ENCODE assay signal across 20 mouse cellular contexts in the genomic region with DNA sequence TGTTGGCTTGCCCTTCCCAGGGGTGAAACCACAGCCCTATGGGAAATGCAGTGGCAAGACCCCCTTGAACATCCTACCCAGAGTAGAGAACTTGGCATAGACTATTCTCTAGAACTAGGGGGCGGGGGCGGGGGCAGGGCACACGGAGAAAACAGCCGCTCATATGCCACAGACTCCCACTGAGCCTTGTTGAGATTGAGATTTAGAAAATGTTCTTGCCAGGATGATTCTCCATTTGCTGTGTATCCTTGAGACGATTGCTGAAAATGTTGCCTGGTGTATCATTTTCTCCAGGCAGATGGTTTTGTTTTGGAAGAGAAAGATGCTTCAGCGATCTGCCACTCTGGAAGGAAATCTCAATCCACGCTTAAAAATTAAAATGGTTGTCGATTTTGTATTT. TPM values are rescaled to one million over a fixed set of nuclear protein-coding genes. Genes with fewer than 3 reads are reported as not detected.
DNase-seq lines count a peak whose midpoint lies in the region; ATAC-seq and TF ChIP-seq lines count a peak whose summit lies in the region.
"Had no signal": no experiment of that assay in that cellular context is flagged by ENCODE, and none has a peak within 500 bp of the region (broad histone marks: within the 10 kb centered on the region; RNA-seq: fewer than 3 reads in every experiment).

No protein-coding gene starts in this region.

- 0 out of 2 replicates have a peak overlapping the region, but pooled peaks have one; percentile 2 for H3K27ac ChIP-seq in kidney, embryonic 14.5 days (ENCODE audit: low read depth, low read length)
- 0 out of 2 replicates have a peak overlapping the region, but pooled peaks have one; percentile 34 for H3K27ac ChIP-seq in liver, postnatal 0 days (ENCODE audit: low read depth)
- no peak overlapping the region for H3K27ac ChIP-seq in liver, embryonic 12.5 days
- no peak overlapping the region for H3K27ac ChIP-seq in spleen, adult 2 months (ENCODE audit: insufficient read depth, low read length)
- H3K27ac ChIP-seq: embryonic facial prominence, embryonic 15.5 days; hindbrain, embryonic 12.5 days had no signal

- no peak for TF ChIP-seq POLR2A in spleen, adult 2 months (IDR thresholded peaks at IDR 0.05; ENCODE audit: low read depth, low read length)

- TF ChIP-seq EP300 in liver, postnatal 0 days (IDR thresholded peaks at IDR 0.05; ENCODE audit: low read depth): no peak

- H3K4me3 ChIP-seq in kidney, embryonic 14.5 days (ENCODE audit: low read length): no peak overlapping the region; the same call in 1 of the 2 replicates
- H3K4me3 ChIP-seq in liver, postnatal 0 days (ENCODE audit: low read depth, low read length): no peak overlapping the region
- no peak overlapping the region for H3K4me3 ChIP-seq in liver, embryonic 12.5 days
- H3K4me3 ChIP-seq in spleen, adult 2 months (ENCODE audit: extremely low read depth, insufficient read depth, insufficient read length): peak overlapping the region; percentile 1; the same call in 1 of the 2 replicates
- H3K4me3 ChIP-seq: embryonic facial prominence, embryonic 15.5 days; hindbrain, embryonic 12.5 days had no signal

- TF ChIP-seq CTCF in liver, postnatal 0 days (IDR thresholded peaks at IDR 0.05; ENCODE audit: low read depth): no peak
- no peak for TF ChIP-seq CTCF in spleen, adult 2 months (IDR thresholded peaks at IDR 0.05; ENCODE audit: extremely low read depth, insufficient read depth, insufficient read length, insufficient replicate concordance)

- H3K9me3 ChIP-seq in kidney, embryonic 14.5 days (ENCODE audit: control insufficient read depth, low read length): no peaks in the 10 kb centered on the region
- no peaks in the 10 kb centered on the region for H3K9me3 ChIP-seq in liver, postnatal 0 days (ENCODE audit: low read length)
- no peaks in the 10 kb centered on the region for H3K9me3 ChIP-seq in liver, embryonic 12.5 days (replicated peaks)
- H3K9me3 ChIP-seq: embryonic facial prominence, embryonic 15.5 days; hindbrain, embryonic 12.5 days had no signal

- H3K4me1 ChIP-seq in kidney, embryonic 14.5 days (ENCODE audit: control insufficient read depth, insufficient read depth, low read length): no peaks in the 10 kb centered on the region
- no peaks in the 10 kb centered on the region for H3K4me1 ChIP-seq in liver, postnatal 0 days (ENCODE audit: insufficient read depth)
- no peaks in the 10 kb centered on the region for H3K4me1 ChIP-seq in liver, embryonic 12.5 days
- no peaks in the 10 kb centered on the region for H3K4me1 ChIP-seq in spleen, adult 2 months (ENCODE audit: control insufficient read depth, insufficient read depth, insufficient read length)
- H3K4me1 ChIP-seq: embryonic facial prominence, embryonic 15.5 days; hindbrain, embryonic 12.5 days had no signal

- H3K9ac ChIP-seq in kidney, embryonic 14.5 days (ENCODE audit: low read depth, low read length): no peak overlapping the region
- H3K9ac ChIP-seq in liver, postnatal 0 days (replicated peaks): no peak overlapping the region
- no peak overlapping the region for H3K9ac ChIP-seq in liver, embryonic 12.5 days
- H3K9ac ChIP-seq: embryonic facial prominence, embryonic 15.5 days; hindbrain, embryonic 12.5 days had no signal

- H3K27me3 ChIP-seq in kidney, embryonic 14.5 days (ENCODE audit: control insufficient read depth, insufficient read depth, low read length): no peaks in the 10 kb centered on the region
- H3K27me3 ChIP-seq in liver, postnatal 0 days (ENCODE audit: insufficient read depth, low read length): no peaks in the 10 kb centered on the region
- no peaks in the 10 kb centered on the region for H3K27me3 ChIP-seq in liver, embryonic 12.5 days (replicated peaks)
- H3K27me3 ChIP-seq in spleen, adult 2 months (ENCODE audit: control insufficient read depth, insufficient read depth, low read length): no peaks in the 10 kb centered on the region
- H3K27me3 ChIP-seq: embryonic facial prominence, embryonic 15.5 days; hindbrain, embryonic 12.5 days had no signal

- no peak overlapping the region for H3K4me2 ChIP-seq in kidney, embryonic 14.5 days (replicated peaks; ENCODE audit: low read depth, low read length)
- H3K4me2 ChIP-seq in liver, postnatal 0 days (ENCODE audit: low read depth, low read length): no peak overlapping the region
- no peak overlapping the region for H3K4me2 ChIP-seq in liver, embryonic 12.5 days
- H3K4me2 ChIP-seq: embryonic facial prominence, embryonic 15.5 days; hindbrain, embryonic 12.5 days; midbrain, embryonic 11.5 days had no signal

- 85% methylated on average over 8 of the region's 8 CpGs for WGBS in kidney, embryonic 14.5 days
- 77% methylated on average over 8 of the region's 8 CpGs for WGBS in liver, postnatal 0 days (ENCODE audit: insufficient replicate concordance)
- WGBS in liver, embryonic 12.5 days (ENCODE audit: insufficient replicate concordance): 74% methylated on average over 8 of the region's 8 CpGs
- WGBS in spleen, adult 2 months: 82% methylated on average over 8 of the region's 8 CpGs

- H3K36me3 ChIP-seq in kidney, embryonic 14.5 days (ENCODE audit: control insufficient read depth, insufficient read depth, low read length): no peaks in the 10 kb centered on the region
- no peaks in the 10 kb centered on the region for H3K36me3 ChIP-seq in liver, postnatal 0 days (replicated peaks; ENCODE audit: insufficient read depth, low read length)
- H3K36me3 ChIP-seq in liver, embryonic 12.5 days: no peaks in the 10 kb centered on the region
- no peaks in the 10 kb centered on the region for H3K36me3 ChIP-seq in spleen, adult 2 months (ENCODE audit: control insufficient read depth, insufficient read depth, low read length)
- H3K36me3 ChIP-seq: embryonic facial prominence, embryonic 15.5 days; hindbrain, embryonic 12.5 days had no signal

- no peak for DNase-seq in kidney, postnatal 36 days
- no peak for DNase-seq in liver, postnatal 0 days
- DNase-seq in spleen, adult 2 months (ENCODE audit: low read depth in 1 of 2, low spot score in 2 of 2): no peak
- DNase-seq in spleen, postnatal 4 days (ENCODE audit: low spot score in 2 of 2): no peak
- DNase-seq in thymus, adult 18-20 months: no peak
- DNase-seq: adrenal gland, adult 8-10 months; cerebellum, adult 2 months; cerebellum, postnatal 36 days; gastrocnemius, postnatal 25 days; kidney, adult 2 months; left cerebral cortex, postnatal 4 days; liver; right cerebral cortex, postnatal 4 days; thymus, postnatal 36 days had no signal

- ATAC-seq in kidney, embryonic 14.5 days (ENCODE audit: low FRiP score, low TSS enrichment): no peak
- ATAC-seq in liver, postnatal 0 days: no peak
- no peak for ATAC-seq in liver, embryonic 12.5 days

RNA-seq across cellular contexts. Expression of a gene that starts 40.4 kb away (rescaled TPM):
- polyA plus RNA-seq in kidney, embryonic 14.5 days (2014; fragmentation: Nextera tagmentation; extraction: Ambion mirVana): 203 and 210 TPM in 2 replicates
- 166 and 175 TPM in 2 replicates for polyA plus RNA-seq in liver, postnatal 0 days (2015; fragmentation: Nextera tagmentation; extraction: Ambion mirVana)
- 168 and 169 TPM in 2 replicates for polyA plus RNA-seq in liver, embryonic 12.5 days (2016; fragmentation: Nextera tagmentation; extraction: Ambion mirVana)
- polyA plus RNA-seq in spleen, adult 2 months (2012; rRNA removed): 34.2 and 35.2 TPM in 2 replicates

RNA-seq across cellular contexts. Expression of a gene that starts 44.3 kb away (rescaled TPM):
- polyA plus RNA-seq in kidney, embryonic 14.5 days (2014; fragmentation: Nextera tagmentation; extraction: Ambion mirVana): 0.16 TPM in 1 of 2 replicates, not detected in the other
- polyA plus RNA-seq in liver, postnatal 0 days (2015; fragmentation: Nextera tagmentation; extraction: Ambion mirVana): not detected in 2 replicates
- polyA plus RNA-seq in liver, embryonic 12.5 days (2016; fragmentation: Nextera tagmentation; extraction: Ambion mirVana): not detected in 2 replicates
- polyA plus RNA-seq in spleen, adult 2 months (2012; rRNA removed): not detected in 2 replicates
- polyA plus RNA-seq: heart, postnatal 0 days; hindbrain, embryonic 12.5 days had no signal

Comparison
In these comparisons a context has a peak if more than half of its experiments do, and no peak if none do; other contexts are left out.
1. H3K27ac ChIP-seq: peak in kidney, embryonic 14.5 days (single experiment) and liver, postnatal 0 days (single experiment); none in liver, embryonic 12.5 days (single experiment) and spleen, adult 2 months (single experiment).